Mouse (Mus musculus): ENCODE results near the gene Parp14. TPM values are rescaled to one million over a fixed set of nuclear protein-coding genes. Genes with fewer than 3 reads are reported as not detected.

The Parp14 gene
- total and polyA plus RNA-seq, 3 experiments = 1.2 to 1.5 TPM; not detected in 1

DNA sequence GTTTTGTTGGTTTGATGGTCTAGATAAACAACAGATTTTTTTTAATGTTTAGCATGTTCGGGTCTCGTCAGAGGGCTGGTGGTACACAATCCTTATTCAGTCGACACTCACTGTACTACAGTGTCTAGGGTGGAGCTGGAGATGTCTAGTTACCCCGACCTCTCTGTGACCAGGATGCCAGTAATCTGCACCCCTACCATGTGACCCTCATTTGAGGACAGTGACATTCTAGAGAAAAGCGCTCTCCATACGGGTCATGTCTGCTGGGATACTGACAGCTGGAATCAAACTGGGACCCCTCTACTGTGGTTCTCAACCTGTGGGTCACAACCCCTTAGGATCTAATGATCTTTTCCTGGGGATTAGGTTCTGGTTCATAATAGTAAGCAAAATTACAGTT is 1.7 kb downstream of the Parp14 start:
- Histone ChIP-seq H3K4me1 (ENCODE audit: control insufficient read depth in 1 of 2, insufficient read depth in 2 of 2, low read length in 2 of 2) (peaks cover 0 to 4% of the 10 kb centered on the region in 2 experiments; a peak in 2 of 4 replicates), H3K9ac (ENCODE audit: control insufficient read depth, low read depth, low read length, poor library complexity, severe bottlenecking) (no peak overlapping the region), H3K4me3 (ENCODE audit: control insufficient read depth in 1 of 2, insufficient read depth in 1 of 2, low read depth in 2 of 2, low read length in 2 of 2) (no peak overlapping the region), H3K27ac (ENCODE audit: control insufficient read depth, low read depth, low read length) (no peak overlapping the region), H3K79me2 (ENCODE audit: control insufficient read depth, insufficient read depth, low read length, poor library complexity) (no peaks in the 10 kb centered on the region; the same call in 1 of the 2 replicates), H3K9me3 (replicated peaks; ENCODE audit: insufficient read depth, low read length) (no peaks in the 10 kb centered on the region), H3K36me3 (ENCODE audit: control insufficient read depth in 1 of 2, insufficient read depth in 2 of 2, low read length in 2 of 2) (peaks cover 0 to 5% of the 10 kb centered on the region in 2 experiments; a peak in 1 of 4 replicates), H3K27me3 (ENCODE audit: control insufficient read depth in 1 of 2, insufficient read depth in 2 of 2, low read length in 2 of 2) (no peaks in the 10 kb centered on the region)
- no peak for TF ChIP-seq GABPA (IDR thresholded peaks at IDR 0.05; ENCODE audit: low read depth, low read length)
- no peak for TF ChIP-seq HCFC1 (IDR thresholded peaks at IDR 0.05; ENCODE audit: low read depth, low read length)
- TF ChIP-seq MAFK (IDR thresholded peaks at IDR 0.05; ENCODE audit: borderline replicate concordance, low read depth, low read length) = no peak
- no peak for TF ChIP-seq POLR2AphosphoS5 (IDR thresholded peaks at IDR 0.05; ENCODE audit: borderline replicate concordance, low read depth, low read length)
- TF ChIP-seq CHD2 (IDR thresholded peaks at IDR 0.05; ENCODE audit: low read length) = no peak
- TF ChIP-seq UBTF (IDR thresholded peaks at IDR 0.05; ENCODE audit: borderline replicate concordance, insufficient read depth, low read depth, low read length) = no peak
- TF ChIP-seq ZKSCAN1 (IDR thresholded peaks at IDR 0.05; ENCODE audit: low read depth, low read length) = no peak
- TF ChIP-seq ZNF384 (IDR thresholded peaks at IDR 0.05; ENCODE audit: low read depth, low read length) = no peak
- no peak for TF ChIP-seq RCOR1 (IDR thresholded peaks at IDR 0.05; ENCODE audit: low read depth, low read length)
- no peak for TF ChIP-seq BHLHE40 (IDR thresholded peaks at IDR 0.05; ENCODE audit: borderline replicate concordance, low read depth, low read length)
- TF ChIP-seq MXI1 (IDR thresholded peaks at IDR 0.05; ENCODE audit: low read depth, low read length) = no peak
- no peak for TF ChIP-seq JUND (IDR thresholded peaks at IDR 0.05; ENCODE audit: low read depth, low read length)
- no peak for TF ChIP-seq E2F4 (IDR thresholded peaks at IDR 0.05; ENCODE audit: borderline replicate concordance, low read depth, low read length)
- TF ChIP-seq EP300 (IDR thresholded peaks at IDR 0.05; ENCODE audit: low read depth in 1 of 2, low read length in 2 of 2) = no peak
- no peak for TF ChIP-seq ZC3H11A (IDR thresholded peaks at IDR 0.05; ENCODE audit: low read depth, low read length)
- no peak for TF ChIP-seq RAD21 (IDR thresholded peaks at IDR 0.05; ENCODE audit: low read depth, low read length)
- TF ChIP-seq MAX (IDR thresholded peaks at IDR 0.05; ENCODE audit: low read length) = no peak
- no peak for TF ChIP-seq ETS1 (IDR thresholded peaks at IDR 0.05; ENCODE audit: low read depth, low read length)
- DNase-seq (ENCODE audit: low read depth, low spot score) = no peak

DNA sequence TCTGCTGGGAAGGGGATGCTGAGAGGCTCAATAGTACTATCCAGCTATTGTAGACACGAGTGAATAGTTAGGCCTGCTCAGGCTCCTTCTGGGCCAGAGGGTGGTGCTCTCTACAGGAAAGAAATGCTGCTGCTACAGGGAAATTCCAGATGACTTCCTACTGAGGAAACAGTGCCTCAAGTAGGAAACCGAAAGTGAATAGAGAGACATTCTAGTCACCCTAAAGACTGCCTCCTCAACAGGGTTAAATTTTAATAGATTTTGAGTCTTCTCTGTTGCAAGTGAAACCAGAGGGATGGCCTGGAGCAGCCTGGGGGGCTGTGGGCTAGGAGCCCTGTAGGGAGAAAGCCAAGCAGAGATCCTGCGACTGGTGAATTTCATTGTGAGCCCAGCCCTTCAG is 2.2 kb downstream of the Parp14 start:
- Histone ChIP-seq H3K27me3 (ENCODE audit: control insufficient read depth in 1 of 2, insufficient read depth in 2 of 2, low read length in 2 of 2) (no peaks in the 10 kb centered on the region), H3K4me3 (ENCODE audit: control insufficient read depth in 1 of 2, insufficient read depth in 1 of 2, low read depth in 2 of 2, low read length in 2 of 2) (no peak overlapping the region), H3K9me3 (replicated peaks; ENCODE audit: insufficient read depth, low read length) (no peaks in the 10 kb centered on the region), H3K27ac (ENCODE audit: control insufficient read depth, low read depth, low read length) (no peak overlapping the region), H3K9ac (ENCODE audit: control insufficient read depth, low read depth, low read length, poor library complexity, severe bottlenecking) (no peak overlapping the region), H3K4me1 (ENCODE audit: control insufficient read depth in 1 of 2, insufficient read depth in 2 of 2, low read length in 2 of 2) (peaks cover 0 to 4% of the 10 kb centered on the region in 2 experiments; a peak in 2 of 4 replicates), H3K79me2 (ENCODE audit: control insufficient read depth, insufficient read depth, low read length, poor library complexity) (no peaks in the 10 kb centered on the region; the same call in 1 of the 2 replicates), H3K36me3 (ENCODE audit: control insufficient read depth in 1 of 2, insufficient read depth in 2 of 2, low read length in 2 of 2) (peaks cover 0 to 5% of the 10 kb centered on the region in 2 experiments; a peak in 1 of 4 replicates)
- no peak for TF ChIP-seq GATA1 (IDR thresholded peaks at IDR 0.05; ENCODE audit: low read depth, low read length)
- no peak for TF ChIP-seq CHD2 (IDR thresholded peaks at IDR 0.05; ENCODE audit: low read length)
- TF ChIP-seq RCOR1 (IDR thresholded peaks at IDR 0.05; ENCODE audit: low read depth, low read length) = no peak
- no peak for TF ChIP-seq NELFE (IDR thresholded peaks at IDR 0.05; ENCODE audit: low read depth, low read length)
- no peak for TF ChIP-seq MYB (IDR thresholded peaks at IDR 0.05; ENCODE audit: low read depth, low read length)
- TF ChIP-seq ZMIZ1 (IDR thresholded peaks at IDR 0.05; ENCODE audit: low read depth, low read length) = no peak
- TF ChIP-seq SIN3A (IDR thresholded peaks at IDR 0.05; ENCODE audit: low read length) = no peak
- no peak for TF ChIP-seq MXI1 (IDR thresholded peaks at IDR 0.05; ENCODE audit: low read depth, low read length)
- TF ChIP-seq JUND (IDR thresholded peaks at IDR 0.05; ENCODE audit: low read depth, low read length) = no peak
- TF ChIP-seq TCF12 (IDR thresholded peaks at IDR 0.05; ENCODE audit: low read depth, low read length) = no peak
- no peak for TF ChIP-seq USF2 (IDR thresholded peaks at IDR 0.05; ENCODE audit: borderline replicate concordance in 1 of 2, insufficient read depth in 1 of 2, low read depth in 1 of 2, low read length in 2 of 2)
- no peak for TF ChIP-seq POLR2A (IDR thresholded peaks at IDR 0.05; ENCODE audit: control insufficient read depth in 1 of 2, insufficient read depth in 1 of 2, low read depth in 1 of 2, low read length in 2 of 2, poor library complexity in 1 of 2)
- TF ChIP-seq MAFK (IDR thresholded peaks at IDR 0.05; ENCODE audit: borderline replicate concordance, low read depth, low read length) = no peak
- no peak for DNase-seq (ENCODE audit: low read depth, low spot score)

Data from MEL (cell line).